Mouse (Mus musculus) embryo, embryonic 11 days (tissue): ENCODE measurements around the gene Cenpo.

Experiments used
- DNase-seq: peaks from one replicate; pipeline ENCODE4 v3.0.0-alpha.2; 2015

Gene Cenpo

GRCm38 (mm10) chr12:4194643-4195042, 39.5 kb downstream of the Cenpo start:
- DNase-seq: no peak

DNA sequence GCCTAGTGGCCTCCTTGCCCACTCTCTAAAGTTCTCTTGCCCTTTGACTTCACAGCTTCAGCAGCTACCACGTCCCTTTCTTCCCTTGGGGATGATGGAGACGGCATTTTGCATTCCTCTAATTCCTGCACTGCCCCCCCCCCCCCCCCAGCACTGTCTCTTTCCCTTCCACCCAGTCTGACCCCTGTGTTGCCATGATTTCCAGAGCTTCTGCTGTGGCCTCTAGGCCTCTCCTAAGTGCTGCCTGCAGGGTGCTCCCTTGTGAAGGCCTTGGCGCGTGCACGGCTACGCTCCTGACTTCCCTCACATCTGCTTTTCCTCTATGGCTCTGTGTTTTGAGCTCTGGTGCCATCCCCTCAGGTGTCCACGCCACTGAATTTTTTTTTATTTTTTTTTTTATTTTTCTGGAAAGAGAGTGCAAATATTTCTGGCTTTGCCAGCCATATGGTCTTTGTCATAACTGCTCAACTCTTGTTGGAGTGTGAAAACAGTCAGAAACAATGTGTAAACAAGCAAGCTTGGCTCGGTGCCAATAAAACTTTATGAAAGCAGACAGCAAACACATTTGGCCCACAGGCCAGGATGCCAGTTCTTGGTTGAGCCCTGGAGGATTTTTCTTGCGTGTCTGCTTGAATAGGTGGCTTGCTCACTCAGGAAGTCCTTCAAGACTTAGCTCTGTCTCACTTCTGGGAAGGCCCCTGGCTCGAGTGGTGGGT, 40.9 kb downstream of the Cenpo start:
- peak; percentile 55 for DNase-seq

DNA sequence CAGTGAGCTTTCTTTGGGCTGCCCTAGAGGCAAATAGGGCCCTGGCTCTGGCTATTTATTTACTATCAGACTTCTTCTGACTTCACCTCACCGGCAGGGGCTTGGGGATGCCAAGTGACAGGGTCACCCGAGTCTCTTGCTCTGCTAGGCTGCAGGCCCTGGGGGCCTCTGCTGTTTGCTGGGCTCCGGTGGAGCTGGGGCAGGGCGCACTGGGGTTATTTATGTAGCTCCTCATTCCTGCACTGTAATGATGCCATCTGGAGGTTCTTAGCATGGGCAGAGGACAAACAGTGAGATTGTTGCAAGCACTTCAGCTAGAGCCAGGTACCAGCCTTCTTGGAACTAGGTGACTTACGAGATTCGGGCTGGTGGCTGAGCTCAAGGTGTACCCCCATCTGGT, 41.6 kb downstream of the Cenpo start:
- DNase-seq: peak; percentile 25

DNA sequence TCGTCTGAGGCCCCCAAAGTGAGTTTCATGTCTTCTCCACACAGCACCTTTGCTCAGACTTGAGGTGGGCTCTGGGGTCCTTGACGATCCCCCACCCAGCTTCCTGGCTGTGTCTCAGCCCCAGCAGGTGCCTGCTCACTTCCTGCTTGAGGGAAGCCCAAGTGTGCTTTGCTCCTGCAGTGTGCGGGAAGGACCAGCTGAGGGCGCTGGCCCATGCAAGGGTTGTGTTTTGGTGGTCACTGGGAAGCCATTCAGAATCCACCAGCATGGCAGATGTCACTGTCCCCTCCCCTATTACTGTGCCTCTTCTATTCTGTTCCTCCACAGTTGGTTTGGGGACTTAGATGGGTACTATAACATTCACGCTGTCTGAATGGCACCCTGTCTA, 45.0 kb downstream of the Cenpo start:
- peak; percentile 47 for DNase-seq

DNA sequence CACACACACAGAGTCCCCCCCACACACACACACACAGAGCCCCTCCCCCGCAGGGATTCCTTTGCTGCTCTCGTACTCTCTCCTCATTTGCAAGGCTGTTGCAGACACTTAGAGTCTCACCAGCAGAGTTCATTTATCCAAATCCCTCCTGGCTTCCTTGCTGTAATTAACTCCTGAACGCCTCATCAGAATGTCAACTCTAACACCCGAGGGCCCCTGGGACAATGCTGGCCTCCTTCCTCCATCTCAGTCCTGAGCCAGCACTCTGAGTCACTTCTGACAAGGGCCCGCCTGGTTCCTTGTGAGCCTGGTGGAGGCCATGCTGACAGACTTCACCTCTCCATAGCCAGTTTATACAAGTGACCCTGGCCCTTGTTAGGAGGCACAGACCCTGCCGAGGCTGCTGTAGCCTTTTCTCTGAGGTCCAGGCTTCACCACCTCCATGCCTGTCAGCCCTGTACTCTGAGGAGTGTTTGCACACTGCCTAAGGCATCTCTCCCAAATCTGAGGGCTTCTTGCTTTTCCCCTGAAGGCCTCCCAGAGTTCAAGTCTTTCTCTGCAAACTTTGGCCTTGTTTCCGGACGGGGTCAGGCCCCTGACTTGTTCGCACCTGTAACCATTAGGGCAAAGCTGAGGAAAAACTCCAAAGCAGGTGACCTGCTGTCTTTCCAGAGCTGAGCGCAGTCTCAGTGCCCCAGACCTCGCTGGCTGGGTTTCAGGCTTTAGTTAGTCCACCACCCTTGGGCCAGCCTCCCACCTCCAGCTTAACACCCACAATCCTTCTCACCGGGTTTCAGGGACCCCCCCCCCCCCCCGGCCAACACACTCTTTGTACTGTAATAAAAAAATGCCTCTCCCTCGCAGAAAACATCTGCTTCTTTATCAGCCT, 45.7 kb downstream of the Cenpo start:
- peak; percentile 71 for DNase-seq

DNA sequence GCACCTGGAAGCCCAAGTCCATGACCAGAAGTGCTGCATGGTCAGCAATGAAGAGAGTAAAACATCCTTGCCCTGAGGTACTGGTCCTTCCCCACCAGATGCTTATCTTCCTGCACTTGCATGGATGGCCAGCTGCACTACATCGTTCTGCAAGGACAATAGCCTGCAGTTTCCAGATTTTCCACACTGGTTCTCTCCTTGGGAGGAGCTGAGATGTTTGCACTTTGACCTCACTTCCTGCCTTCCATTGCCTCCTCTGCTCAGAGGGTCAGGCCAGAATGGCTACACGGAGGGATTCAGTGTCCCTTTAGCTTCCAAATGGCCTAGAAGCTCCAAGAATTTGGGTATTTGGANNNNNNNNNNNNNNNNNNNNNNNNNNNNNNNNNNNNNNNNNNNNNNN, 49.4 kb downstream of the Cenpo start:
- DNase-seq: no peak

GRCm38 (mm10) chr12:4180507-4180906, 53.6 kb downstream of the Cenpo start:
- DNase-seq: no peak

- DNase-seq: no peak
Observed at GRCm38 (mm10) chr12:4179671-4180233, 54.3 kb downstream of the Cenpo start.

- DNase-seq: peak; percentile 10
Observed at GRCm38 (mm10) chr12:4178839-4179238, 55.3 kb downstream of the Cenpo start.

- no peak for DNase-seq
Observed at GRCm38 (mm10) chr12:4173108-4173790, 60.8 kb downstream of the Cenpo start.

GRCm38 (mm10) chr12:4169622-4170021, 64.5 kb downstream of the Cenpo start:
- DNase-seq: no peak

GRCm38 (mm10) chr12:4169058-4169457, 65.0 kb downstream of the Cenpo start:
- DNase-seq: no peak

- DNase-seq: no peak
Observed at GRCm38 (mm10) chr12:4166970-4167369, 67.1 kb downstream of the Cenpo start.

DNA sequence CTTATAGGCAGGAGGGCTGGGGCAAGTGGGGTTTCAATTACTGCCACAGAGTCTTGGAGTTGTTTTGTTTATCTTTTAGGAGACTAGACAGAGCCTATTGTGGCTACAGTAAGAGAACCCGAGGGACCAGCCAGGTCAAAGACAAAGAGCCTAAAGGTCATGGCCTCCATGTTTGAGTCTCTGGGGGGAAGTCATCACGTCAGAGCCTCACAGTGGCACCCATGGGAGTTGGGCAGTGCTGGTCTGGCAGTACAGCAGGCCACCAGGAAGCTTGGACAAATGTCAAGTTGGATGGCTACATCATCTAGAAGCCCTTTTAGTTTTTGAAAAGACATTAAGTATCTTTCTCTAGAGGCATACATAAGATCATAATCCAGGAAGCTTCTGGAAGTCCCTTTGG, 71.2 kb downstream of the Cenpo start:
- DNase-seq: no peak

- DNase-seq: peak; percentile 44
Observed at GRCm38 (mm10) chr12:4160322-4160721, 73.8 kb downstream of the Cenpo start.

- no peak for DNase-seq
Observed at GRCm38 (mm10) chr12:4158868-4159632, 75.0 kb downstream of the Cenpo start.

GRCm38 (mm10) chr12:4158179-4158578, 75.9 kb downstream of the Cenpo start:
- no peak for DNase-seq

DNA sequence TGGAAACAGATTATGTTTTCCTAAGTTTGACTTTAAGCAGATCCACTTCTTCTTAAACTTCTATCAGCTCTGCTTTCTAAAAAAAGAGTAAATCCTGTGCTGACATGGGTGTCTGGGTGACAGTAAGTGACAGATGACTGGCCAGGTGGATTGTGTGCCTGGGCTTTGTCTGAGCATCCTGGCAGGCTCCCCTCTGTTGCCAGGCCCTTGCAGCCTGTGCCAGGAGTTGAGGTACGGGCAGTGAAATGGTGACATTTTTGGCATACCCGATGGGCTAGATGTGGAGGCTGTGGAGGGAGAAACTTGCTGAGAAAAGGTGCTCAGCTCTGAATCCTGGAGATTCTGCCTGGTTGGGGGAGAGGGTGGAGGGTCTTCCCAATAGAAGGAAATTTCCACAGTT, 76.6 kb downstream of the Cenpo start:
- DNase-seq: no peak

- no peak for DNase-seq
Observed at GRCm38 (mm10) chr12:4151969-4152368, 82.1 kb downstream of the Cenpo start.

GRCm38 (mm10) chr12:4150936-4151335, 83.2 kb downstream of the Cenpo start:
- DNase-seq: no peak
